Mouse (Mus musculus) adrenal gland, adult 8-10 months (tissue): ENCODE data around the gene Coro1a. TPM values are rescaled to one million over a fixed set of nuclear protein-coding genes. Genes with fewer than 3 reads are reported as not detected.

ENCODE experiments used
- DNase-seq: peaks from one replicate; pipeline ENCODE4 v3.0.0; 2022
- total RNA-seq, 4 experiments: library from RNA; stranded (reverse); gene quantifications; 2 replicates each; pipeline ENCODE4 v1.2.4; 2022

The Coro1a gene
- total RNA-seq, 4 experiments from 2014 or later = 21.0 to 28.2 (median 25.0) TPM

- DNase-seq = no peak
These were observed 27.9 kb downstream of the Coro1a start for GRCm38 (mm10) chr7:126679683-126680082.

GRCm38 (mm10) chr7:126678545-126679341 is 28.8 kb downstream of the Coro1a start:
- no peak for DNase-seq

- DNase-seq = no peak
These were observed 30.9 kb downstream of the Coro1a start for GRCm38 (mm10) chr7:126676631-126677220.

GRCm38 (mm10) chr7:126676207-126676606 is 31.4 kb downstream of the Coro1a start, which contains the start of gene Sult1a1:
TSS of gene Sult1a1 (minus strand) at chr7:126676432.
- DNase-seq = no peak

- no peak for DNase-seq
These were observed 32.5 kb downstream of the Coro1a start for GRCm38 (mm10) chr7:126675104-126675503.

- DNase-seq = no peak
These were observed 35.5 kb downstream of the Coro1a start for GRCm38 (mm10) chr7:126672111-126672510.

- no peak for DNase-seq
These were observed 37.4 kb downstream of the Coro1a start for GRCm38 (mm10) chr7:126670152-126670551.

GRCm38 (mm10) chr7:126668452-126668851 is 39.1 kb downstream of the Coro1a start:
- DNase-seq = no peak

- DNase-seq = no peak
These were observed 40.0 kb downstream of the Coro1a start for GRCm38 (mm10) chr7:126667495-126668090.

GRCm38 (mm10) chr7:126665269-126665668 is 42.3 kb downstream of the Coro1a start:
- peak; percentile 39 for DNase-seq

GRCm38 (mm10) chr7:126663646-126664045 is 43.9 kb downstream of the Coro1a start:
- no peak for DNase-seq

GRCm38 (mm10) chr7:126659771-126660170 is 47.8 kb downstream of the Coro1a start:
- DNase-seq = no peak

GRCm38 (mm10) chr7:126657522-126657921 is 50.1 kb downstream of the Coro1a start:
- DNase-seq = no peak

GRCm38 (mm10) chr7:126655695-126656094 is 51.9 kb downstream of the Coro1a start:
- no peak for DNase-seq

GRCm38 (mm10) chr7:126653991-126654390 is 53.6 kb downstream of the Coro1a start:
- DNase-seq = no peak

- DNase-seq = no peak
These were observed 56.7 kb downstream of the Coro1a start for GRCm38 (mm10) chr7:126650852-126651251.

Other genes starting within 250 kb of the Coro1a start
- under 1 TPM in 1 of 4 experiments, not detected in 3; 0.08 TPM for gene Atp2a1, start 244.7 kb downstream of the Coro1a start, total RNA-seq
- 10 to 100 TPM; 54.3 to 78.7 (median 65.2) TPM for gene Sh2b1, start 232.4 kb downstream of the Coro1a start, total RNA-seq
- 100 to 1,000 TPM; 205 to 255 (median 223) TPM for gene Tufm, start 220.4 kb downstream of the Coro1a start, total RNA-seq
- gene Atxn2l, start 204.3 kb downstream of the Coro1a start, total RNA-seq = 100 to 1,000 TPM in 2 of 4 experiments, 10 to 100 TPM in 2; 83.3 to 141 (median 110) TPM
- gene Eif3c, start 141.4 kb downstream of the Coro1a start, total RNA-seq = 100 to 1,000 TPM; 206 to 258 (median 232) TPM
- gene Apobr, start 122.8 kb downstream of the Coro1a start, total RNA-seq = 1 to 10 TPM; 1.4 to 4.3 (median 3.3) TPM
- gene Cln3, start 122.0 kb downstream of the Coro1a start, total RNA-seq = 10 to 100 TPM; 25.6 to 55.5 (median 39.8) TPM
- gene Il27, start 112.8 kb downstream of the Coro1a start, total RNA-seq = not detected
- gene Nupr1, start 76.9 kb downstream of the Coro1a start, total RNA-seq = 10 to 100 TPM in 2 of 4 experiments, 1 to 10 TPM in 2; 7.9 to 17.5 (median 10.3) TPM
- gene Sgf29, start 58.5 kb downstream of the Coro1a start, total RNA-seq = 10 to 100 TPM; 30.5 to 44.4 (median 38.2) TPM
- gene Sult1a1, start 31.4 kb downstream of the Coro1a start, total RNA-seq = 10 to 100 TPM; 33.4 to 42.0 (median 40.2) TPM
- gene Bola2, start 12.4 kb downstream of the Coro1a start, total RNA-seq = 100 to 1,000 TPM in 1 of 4 experiments, 10 to 100 TPM in 3; 78.0 to 116 (median 95.6) TPM
- gene Slx1b, start 12.0 kb downstream of the Coro1a start, total RNA-seq = 10 to 100 TPM; 14.7 to 21.1 (median 18.2) TPM
- gene Mapk3, start 51.8 kb upstream of the Coro1a start, total RNA-seq = 100 to 1,000 TPM; 117 to 195 (median 156) TPM
- gene Gdpd3, start 58.5 kb upstream of the Coro1a start, total RNA-seq = 1 to 10 TPM; 1.8 to 9.2 (median 5.6) TPM
- 100 to 1,000 TPM; 114 to 148 (median 125) TPM for gene Ypel3, start 69.2 kb upstream of the Coro1a start, total RNA-seq
- under 1 TPM in 3 of 4 experiments, not detected in 1; 0.35 to 0.74 (median 0.56) TPM for gene Tbx6, start 73.7 kb upstream of the Coro1a start, total RNA-seq
- gene Ppp4c, start 84.7 kb upstream of the Coro1a start, total RNA-seq = 100 to 1,000 TPM in 1 of 4 experiments, 10 to 100 TPM in 3; 85.9 to 100 (median 94.9) TPM
- 10 to 100 TPM in 3 of 4 experiments, 1 to 10 TPM in 1; 9.4 to 16.7 (median 13.8) TPM for gene Fam57b, start 89.9 kb upstream of the Coro1a start, total RNA-seq
- gene 4930451I11Rik, start 123.9 kb upstream of the Coro1a start, total RNA-seq = not detected
- gene Doc2a, start 139.6 kb upstream of the Coro1a start, total RNA-seq = 1 to 10 TPM in 2 of 4 experiments, under 1 TPM in 2; 0.15 to 1.4 (median 1.1) TPM
- 10 to 100 TPM in 3 of 4 experiments, 1 to 10 TPM in 1; 8.7 to 21.8 (median 15.2) TPM for gene Hirip3, start 154.2 kb upstream of the Coro1a start, total RNA-seq
- 10 to 100 TPM; 42.7 to 56.2 (median 48.0) TPM for gene Ino80e, start 154.6 kb upstream of the Coro1a start, total RNA-seq
- 100 to 1,000 TPM in 2 of 4 experiments, 10 to 100 TPM in 2; 68.1 to 117 (median 94.5) TPM for gene Taok2, start 176.9 kb upstream of the Coro1a start, total RNA-seq
- 10 to 100 TPM; 29.4 to 48.6 (median 37.2) TPM for gene Tmem219, start 215.1 kb upstream of the Coro1a start, total RNA-seq
- 10 to 100 TPM; 20.9 to 35.2 (median 33.6) TPM for gene Kctd13, start 221.1 kb upstream of the Coro1a start, total RNA-seq
- gene Asphd1, start 241.8 kb upstream of the Coro1a start, total RNA-seq = 1 to 10 TPM; 1.7 to 5.0 (median 3.7) TPM
- 100 to 1,000 TPM in 3 of 4 experiments, 10 to 100 TPM in 1; 94.1 to 133 (median 117) TPM for gene Sez6l2, start 242.8 kb upstream of the Coro1a start, total RNA-seq